Mouse (Mus musculus) brown adipose tissue, adult 24 weeks (tissue): ENCODE results near the gene Cse1l. TPM values are rescaled to one million over a fixed set of nuclear protein-coding genes. Genes with fewer than 3 reads are reported as not detected.

ENCODE experiments used
- H3K27ac ChIP-seq: fragments of 200-500 bp; replicated peaks from 2 replicates; pipeline ENCODE4 v1.5.1; 2012; ENCODE audit warnings: low read depth, mild to moderate bottlenecking, low read length
- H3K4me1 ChIP-seq: fragments of 200-500 bp; 2 replicates; pipeline ENCODE4 v1.6.1; 2012; ENCODE audit warnings: low read length, mixed read lengths; ENCODE audit not compliant: control insufficient read depth, insufficient read depth, insufficient read length
- H3K4me3 ChIP-seq: fragments of 200-500 bp; 2 replicates; pipeline ENCODE4 v1.5.1; 2012; ENCODE audit warnings: low read depth, mild to moderate bottlenecking, low read length, moderate library complexity; ENCODE audit not compliant: insufficient read depth
- polyA plus RNA-seq: library from polyadenylated mRNA; stranded (reverse); fragments of >200 nt; gene quantifications from 2 replicates; pipeline ENCODE4 v1.2.4, GENCODE M21; 2012; ENCODE audit not compliant: missing spikeins, insufficient read depth, insufficient read length

Gene Cse1l
- 25.0 and 34.3 TPM in 2 replicates for polyA plus RNA-seq

GRCm38 (mm10) chr2:166905711-166906522, at the start of gene Cse1l:
TSS of gene Cse1l (plus strand) at chr2:166906040.
- Histone ChIP-seq H3K4me1 (peaks cover 6% of the 10 kb centered on the region; the same call in 1 of the 2 replicates), H3K4me3 (peak within 1 kb of the TSS; percentile 82), H3K27ac (peak within 1 kb of the TSS; percentile 82)

GRCm38 (mm10) chr2:166856366-166856765, 49.5 kb upstream of the Cse1l start:
- Histone ChIP-seq H3K4me1 (no peaks in the 10 kb centered on the region), H3K4me3 (no peak overlapping the region), H3K27ac (no peak overlapping the region)

GRCm38 (mm10) chr2:166857118-166857517, 48.7 kb upstream of the Cse1l start:
- Histone ChIP-seq H3K4me1 (no peaks in the 10 kb centered on the region), H3K4me3 (no peak overlapping the region), H3K27ac (no peak overlapping the region)

GRCm38 (mm10) chr2:166859214-166859613, 46.6 kb upstream of the Cse1l start:
- no peak overlapping the region for H3K27ac ChIP-seq
- H3K4me3 ChIP-seq: no peak overlapping the region
- no peaks in the 10 kb centered on the region for H3K4me1 ChIP-seq

GRCm38 (mm10) chr2:166862505-166862904, 43.3 kb upstream of the Cse1l start:
- Histone ChIP-seq H3K4me1 (no peaks in the 10 kb centered on the region), H3K4me3 (no peak overlapping the region), H3K27ac (no peak overlapping the region)

- H3K4me1 ChIP-seq: no peaks in the 10 kb centered on the region
- no peak overlapping the region for H3K4me3 ChIP-seq
These were observed 40.4 kb upstream of the Cse1l start for GRCm38 (mm10) chr2:166865476-166865875.

GRCm38 (mm10) chr2:166870271-166870865, 35.5 kb upstream of the Cse1l start:
- H3K27ac ChIP-seq: no peak overlapping the region
- H3K4me3 ChIP-seq: no peak overlapping the region

More at GRCm38 (mm10) chr2:166865476-166865875, 40.4 kb upstream of the Cse1l start:
- no peak overlapping the region for H3K27ac ChIP-seq

GRCm38 (mm10) chr2:166870899-166871298, 34.9 kb upstream of the Cse1l start:
- Histone ChIP-seq H3K4me3 (no peak overlapping the region), H3K27ac (no peak overlapping the region), H3K4me1 (no peaks in the 10 kb centered on the region)

More at GRCm38 (mm10) chr2:166870271-166870865, 35.5 kb upstream of the Cse1l start:
- H3K4me1 ChIP-seq: no peaks in the 10 kb centered on the region

GRCm38 (mm10) chr2:166874675-166875280, 31.1 kb upstream of the Cse1l start:
- no peaks in the 10 kb centered on the region for H3K4me1 ChIP-seq
- no peak overlapping the region for H3K4me3 ChIP-seq
- H3K27ac ChIP-seq: no peak overlapping the region

- Histone ChIP-seq H3K27ac (no peak overlapping the region), H3K4me3 (no peak overlapping the region), H3K4me1 (no peaks in the 10 kb centered on the region)
These were observed 30.3 kb upstream of the Cse1l start for GRCm38 (mm10) chr2:166875561-166875960.

- Histone ChIP-seq H3K27ac (no peak overlapping the region), H3K4me1 (no peaks in the 10 kb centered on the region), H3K4me3 (no peak overlapping the region)
These were observed 29.5 kb upstream of the Cse1l start for GRCm38 (mm10) chr2:166876331-166876730.

GRCm38 (mm10) chr2:166885066-166885465, 20.8 kb upstream of the Cse1l start:
- no peak overlapping the region for H3K27ac ChIP-seq
- H3K4me3 ChIP-seq: no peak overlapping the region
- H3K4me1 ChIP-seq: no peaks in the 10 kb centered on the region

- H3K4me3 ChIP-seq: no peak overlapping the region
- H3K27ac ChIP-seq: no peak overlapping the region
- H3K4me1 ChIP-seq: no peaks in the 10 kb centered on the region
These were observed 20.2 kb upstream of the Cse1l start for GRCm38 (mm10) chr2:166885619-166886018.

GRCm38 (mm10) chr2:166886231-166886630, 19.6 kb upstream of the Cse1l start:
- Histone ChIP-seq H3K4me1 (no peaks in the 10 kb centered on the region), H3K27ac (no peak overlapping the region), H3K4me3 (no peak overlapping the region)

- H3K4me1 ChIP-seq: no peaks in the 10 kb centered on the region
- no peak overlapping the region for H3K4me3 ChIP-seq
- H3K27ac ChIP-seq: no peak overlapping the region
These were observed 18.0 kb upstream of the Cse1l start for GRCm38 (mm10) chr2:166887816-166888215.
